Mouse (Mus musculus) intestine, embryonic 16.5 days (tissue): ENCODE data around the gene Armh3. TPM values are rescaled to one million over a fixed set of nuclear protein-coding genes. Genes with fewer than 3 reads are reported as not detected.
A peak's percentile ranks its signal among the peaks of the same experiment; 100 is the strongest.

ENCODE experiments used
- ATAC-seq: fragments of 200-750 bp; cut with Nextera tagmentation; 2 replicates; pipeline ENCODE4 v1.8.0; 2017; ENCODE audit warnings: moderate TSS enrichment, moderate library complexity
- H3K27ac ChIP-seq: fragments of 300-500 bp; sonication (generic); 2 replicates; pipeline ENCODE4 v1.5.1; 2014; ENCODE audit warnings: mild to moderate bottlenecking, low read length
- H3K27me3 ChIP-seq: fragments of 300-500 bp; sonication (generic); replicated peaks from 2 replicates; pipeline ENCODE4 v1.6.1; 2014; ENCODE audit warnings: low read length, control low read depth, mixed read lengths; ENCODE audit not compliant: control insufficient read depth, insufficient read depth
- H3K36me3 ChIP-seq: fragments of 300-500 bp; sonication (generic); 2 replicates; pipeline ENCODE4 v1.6.1; 2014; ENCODE audit warnings: low read length, control low read depth; ENCODE audit not compliant: control insufficient read depth, insufficient read depth
- H3K4me1 ChIP-seq: fragments of 300-500 bp; sonication (generic); 2 replicates; pipeline ENCODE4 v1.6.1; 2014; ENCODE audit warnings: low read length, control low read depth, mixed read lengths; ENCODE audit not compliant: control insufficient read depth, insufficient read depth
- H3K4me2 ChIP-seq: fragments of 300-500 bp; sonication (generic); 2 replicates; pipeline ENCODE4 v1.6.1; 2014; ENCODE audit warnings: low read depth, low read length, control low read depth
- H3K4me3 ChIP-seq: fragments of 300-500 bp; sonication (generic); 2 replicates; pipeline ENCODE4 v1.5.1; 2014; ENCODE audit warnings: mild to moderate bottlenecking, low read length
- H3K9ac ChIP-seq: fragments of 300-500 bp; sonication (generic); 2 replicates; pipeline ENCODE4 v1.6.1; 2014; ENCODE audit warnings: low read depth, low read length
- H3K9me3 ChIP-seq: fragments of 300-500 bp; sonication (generic); 2 replicates; pipeline ENCODE4 v1.6.1; 2016; ENCODE audit warnings: low read length, control low read depth; ENCODE audit not compliant: control insufficient read depth
- WGBS: fragments of 180-500 bp; shearing (Covaris S2); extraction: QIAGEN DNeasy Blood & Tissue Kit; methylation state at CpG from one replicate; pipeline ENCODE4 v1.1.7; 2014; 5-methylcytosine and 5-hydroxymethylcytosine counted together
- polyA plus RNA-seq: library from polyadenylated mRNA; unstranded; fragments of >200 nt; fragmentation: Nextera tagmentation; extraction: Ambion mirVana; gene quantifications from 2 replicates; pipeline ENCODE4 v1.2.1, GENCODE M21; 2015

Gene Armh3
- polyA plus RNA-seq, 1 experiment from 2014 or later, result 17.2 TPM

DNA sequence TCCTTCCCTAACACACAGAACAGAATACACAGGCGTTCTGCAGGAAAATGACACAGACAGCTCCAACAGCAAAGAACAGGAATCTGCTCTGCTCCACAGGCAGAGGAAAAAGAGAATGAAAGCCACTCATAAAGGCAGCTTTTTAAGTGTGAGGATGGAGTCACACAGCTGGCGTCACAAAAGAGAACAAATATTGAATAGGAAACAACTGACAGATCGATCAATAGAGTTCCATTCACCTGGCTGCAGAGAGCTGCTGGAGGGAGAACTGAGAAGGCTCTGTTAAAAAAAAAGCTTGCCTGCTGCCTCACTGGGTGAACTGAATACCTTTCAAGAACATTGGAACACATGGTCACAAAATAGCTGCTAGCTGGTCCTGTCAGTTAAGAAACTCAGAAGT, 154.1 kb downstream of the Armh3 start:
- Histone ChIP-seq H3K9ac (no peak overlapping the region), H3K27me3 (no peaks in the 10 kb centered on the region), H3K4me1 (0 out of 2 replicates have a peak, but pooled peaks cover 3% of the 10 kb centered on the region), H3K27ac (no peak overlapping the region), H3K4me2 (no peak overlapping the region), H3K36me3 (no peaks in the 10 kb centered on the region), H3K9me3 (no peaks in the 10 kb centered on the region), H3K4me3 (no peak overlapping the region)
- ATAC-seq, result no peak
- 60% methylated on average over 3 of the region's 3 CpGs for WGBS

DNA sequence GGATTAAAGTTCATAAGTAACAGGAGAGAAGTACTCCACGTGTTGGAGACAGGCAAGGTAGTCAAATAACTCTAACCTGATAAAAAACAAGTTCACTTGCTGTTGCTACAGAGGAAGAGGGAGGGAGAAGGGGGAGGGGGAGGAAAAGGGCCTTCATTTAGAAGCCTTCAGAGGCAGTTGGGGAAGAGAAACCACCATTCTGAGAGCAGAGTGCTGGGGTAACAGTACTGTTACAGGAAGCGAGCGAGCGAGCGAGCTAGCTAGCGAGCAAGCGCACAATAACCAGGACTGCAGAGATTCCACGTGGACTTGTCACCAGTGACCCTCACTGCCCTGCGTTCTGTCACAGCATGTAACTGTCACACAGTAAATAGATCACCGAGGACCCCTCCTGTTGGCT, 154.9 kb downstream of the Armh3 start:
- H3K9me3 ChIP-seq, result no peaks in the 10 kb centered on the region
- no peak overlapping the region for H3K4me2 ChIP-seq
- no peak overlapping the region for H3K4me3 ChIP-seq
- no peaks in the 10 kb centered on the region for H3K27me3 ChIP-seq
- no peak overlapping the region for H3K27ac ChIP-seq
- H3K4me1 ChIP-seq, result 0 out of 2 replicates have a peak, but pooled peaks cover 3% of the 10 kb centered on the region
- no peaks in the 10 kb centered on the region for H3K36me3 ChIP-seq
- H3K9ac ChIP-seq, result no peak overlapping the region
- 38% methylated on average over 10 of the region's 10 CpGs for WGBS
- peak; percentile 26; the same call in 1 of the 2 replicates for ATAC-seq

DNA sequence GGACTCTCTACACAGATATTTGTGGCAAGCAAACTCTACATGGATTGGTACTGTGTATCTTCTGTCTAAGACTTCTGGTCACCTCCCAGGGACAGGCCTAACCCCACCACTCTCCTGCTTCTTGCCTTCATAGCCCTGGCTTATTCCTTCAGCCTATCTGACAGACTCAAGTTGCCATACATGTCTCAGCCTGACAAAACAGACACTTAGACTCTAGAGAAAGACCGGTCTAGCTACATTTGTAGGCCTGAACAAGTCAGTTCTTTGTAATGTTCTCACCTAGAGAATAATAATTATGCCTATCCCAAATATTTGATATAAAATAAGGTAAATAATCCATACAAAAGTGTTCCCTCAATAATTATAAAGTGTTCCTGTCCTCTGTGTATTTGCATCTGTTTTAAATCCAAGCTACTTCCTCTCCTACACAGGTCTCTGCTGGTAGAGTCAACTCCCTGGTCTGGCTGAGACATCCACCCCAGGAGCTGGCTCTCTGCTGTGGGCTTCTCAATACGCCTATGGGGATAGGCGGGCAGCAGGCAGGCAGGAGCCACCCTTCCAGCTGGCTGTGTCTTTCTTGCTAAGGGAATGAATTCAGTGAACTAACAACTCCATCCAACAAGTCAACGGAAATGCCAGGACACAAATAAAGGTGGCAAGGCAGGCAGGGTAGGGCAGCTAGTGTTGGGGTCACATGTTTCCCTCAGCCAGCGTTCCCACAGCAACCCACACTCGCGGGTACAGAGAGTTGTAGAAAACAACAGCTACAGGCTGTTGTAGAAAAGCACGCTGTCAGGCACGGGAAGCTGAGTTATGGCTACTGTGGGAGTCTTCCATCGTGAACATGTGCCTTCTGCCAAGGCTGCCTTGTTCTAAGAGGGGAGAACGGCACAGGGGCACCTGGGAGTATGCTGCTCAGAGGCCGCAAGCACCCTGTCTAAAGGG, 161.0 kb downstream of the Armh3 start:
- Histone ChIP-seq H3K27ac (no peak overlapping the region), H3K4me3 (no peak overlapping the region), H3K27me3 (no peaks in the 10 kb centered on the region), H3K9me3 (no peaks in the 10 kb centered on the region), H3K4me1 (no peaks in the 10 kb centered on the region), H3K9ac (no peak overlapping the region), H3K4me2 (no peak overlapping the region), H3K36me3 (no peaks in the 10 kb centered on the region)
- no peak for ATAC-seq
- 80% methylated on average over 12 of the region's 12 CpGs for WGBS

DNA sequence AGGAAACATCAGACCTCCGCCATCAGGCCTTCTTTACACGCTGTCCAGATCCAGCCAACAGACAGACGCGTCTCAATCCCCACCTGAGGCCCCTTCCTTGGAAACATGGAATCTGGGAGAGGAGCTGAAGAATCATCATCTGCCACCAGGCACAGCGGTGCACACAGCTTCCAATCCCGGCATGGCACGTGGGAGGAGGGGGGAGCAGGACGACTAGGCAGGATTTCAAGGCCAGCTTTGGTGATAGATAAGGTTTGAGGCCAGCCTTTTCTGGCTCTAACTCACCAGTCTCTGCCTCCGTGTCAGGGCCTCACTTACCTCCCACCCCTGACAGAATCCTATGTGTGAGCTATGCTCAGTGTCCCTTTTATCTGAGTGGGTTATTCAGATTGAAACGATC, 162.8 kb downstream of the Armh3 start:
- Histone ChIP-seq H3K9ac (no peak overlapping the region), H3K4me2 (no peak overlapping the region), H3K4me1 (no peaks in the 10 kb centered on the region), H3K4me3 (no peak overlapping the region), H3K27ac (no peak overlapping the region), H3K27me3 (no peaks in the 10 kb centered on the region), H3K36me3 (no peaks in the 10 kb centered on the region), H3K9me3 (no peaks in the 10 kb centered on the region)
- WGBS, result 78% methylated on average over 10 of the region's 10 CpGs
- ATAC-seq, result no peak

DNA sequence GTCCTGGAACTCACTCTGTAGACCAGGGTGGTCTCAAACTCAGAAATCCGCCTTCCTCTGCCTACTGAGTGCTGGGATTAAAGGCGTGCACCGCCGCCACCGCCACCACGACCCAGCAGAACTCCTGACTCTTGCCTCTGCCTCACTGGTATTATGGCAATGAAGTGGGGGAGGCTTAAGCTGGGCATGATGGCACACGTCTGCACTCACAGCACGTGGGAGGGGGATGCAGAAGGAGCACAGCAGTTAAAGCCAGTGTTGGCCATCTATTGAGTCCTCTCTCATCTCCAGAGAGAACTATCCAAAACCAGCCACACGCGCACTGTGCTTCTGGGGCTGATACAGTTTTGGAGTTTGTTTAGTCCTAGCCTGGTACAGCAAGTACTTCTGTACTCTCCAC, 164.6 kb downstream of the Armh3 start:
- no peak overlapping the region for H3K4me2 ChIP-seq
- H3K9ac ChIP-seq, result no peak overlapping the region
- 87% methylated on average over 10 of the region's 10 CpGs for WGBS
- H3K27me3 ChIP-seq, result no peaks in the 10 kb centered on the region
- H3K27ac ChIP-seq, result no peak overlapping the region
- H3K4me3 ChIP-seq, result no peak overlapping the region
- no peaks in the 10 kb centered on the region for H3K4me1 ChIP-seq
- H3K36me3 ChIP-seq, result no peaks in the 10 kb centered on the region
- no peaks in the 10 kb centered on the region for H3K9me3 ChIP-seq
- no peak for ATAC-seq

DNA sequence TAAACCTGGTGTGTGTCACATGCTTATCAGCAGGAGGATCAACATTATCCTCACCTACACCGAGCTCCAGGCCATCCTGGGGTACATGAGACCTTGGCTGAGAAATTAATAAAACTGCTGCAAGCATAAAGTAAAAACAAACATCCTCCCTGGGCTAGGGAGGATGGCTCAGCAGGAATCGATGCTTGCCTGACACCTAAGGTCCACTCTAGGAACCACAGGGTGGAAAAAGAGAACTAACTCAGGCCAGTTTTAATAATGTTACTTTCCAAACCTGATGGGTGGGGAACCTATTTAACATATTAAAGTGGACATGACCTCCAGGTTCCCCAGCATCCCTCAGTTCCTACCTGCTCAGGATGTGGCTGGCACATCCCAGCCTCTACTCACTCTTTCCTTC, 167.6 kb downstream of the Armh3 start:
- 36% methylated on average over 2 of the region's 2 CpGs for WGBS
- no peak overlapping the region for H3K4me3 ChIP-seq
- H3K27ac ChIP-seq, result no peak overlapping the region
- no peaks in the 10 kb centered on the region for H3K27me3 ChIP-seq
- no peaks in the 10 kb centered on the region for H3K9me3 ChIP-seq
- no peaks in the 10 kb centered on the region for H3K4me1 ChIP-seq
- ATAC-seq, result no peak
- H3K36me3 ChIP-seq, result no peaks in the 10 kb centered on the region
- H3K9ac ChIP-seq, result no peak overlapping the region
- no peak overlapping the region for H3K4me2 ChIP-seq

DNA sequence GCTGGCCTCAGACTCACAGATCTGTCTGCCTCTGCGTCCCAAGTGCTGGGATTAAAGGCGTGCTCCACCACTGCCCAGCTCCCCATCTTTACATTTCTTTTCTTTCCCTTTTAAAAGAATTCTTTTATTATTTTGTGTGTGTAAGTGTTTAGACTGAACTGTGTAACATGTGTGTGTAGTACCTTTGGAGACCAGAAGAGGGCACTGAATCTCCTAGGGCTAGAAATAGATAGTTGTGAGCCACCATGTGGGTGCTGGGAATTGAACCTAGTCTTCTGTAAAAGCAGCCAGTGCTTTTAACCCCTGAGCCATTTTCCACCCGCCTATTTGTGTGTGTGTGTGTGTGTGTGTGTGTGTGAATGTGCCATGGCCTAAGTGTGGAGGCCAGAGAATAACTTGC, 170.6 kb downstream of the Armh3 start:
- no peaks in the 10 kb centered on the region for H3K36me3 ChIP-seq
- no peak for ATAC-seq
- H3K4me1 ChIP-seq, result no peaks in the 10 kb centered on the region
- H3K27ac ChIP-seq, result no peak overlapping the region
- no peaks in the 10 kb centered on the region for H3K9me3 ChIP-seq
- WGBS, result 93% methylated on average over 3 of the region's 3 CpGs
- H3K27me3 ChIP-seq, result no peaks in the 10 kb centered on the region
- H3K9ac ChIP-seq, result no peak overlapping the region
- H3K4me2 ChIP-seq, result no peak overlapping the region
- H3K4me3 ChIP-seq, result no peak overlapping the region

DNA sequence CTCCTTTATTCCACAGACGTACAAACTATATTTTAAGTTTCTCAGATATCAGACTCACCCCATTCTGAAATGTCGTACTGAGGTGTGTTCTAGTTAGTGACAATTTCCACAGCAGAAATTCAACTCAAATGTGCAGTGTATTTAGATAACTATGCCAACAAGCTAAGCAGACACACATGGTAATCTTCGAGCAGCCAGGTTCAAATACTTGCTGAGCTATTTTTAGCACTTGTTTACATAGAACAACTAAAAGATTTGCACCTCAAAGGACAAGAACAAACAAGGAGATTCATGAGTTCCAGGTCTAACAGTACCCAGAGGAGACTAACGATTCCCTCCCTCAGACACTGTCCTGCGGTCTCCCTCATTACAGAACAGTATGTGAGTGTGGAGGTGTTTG, 171.2 kb downstream of the Armh3 start:
- WGBS, result 46% methylated on average over 5 of the region's 5 CpGs
- Histone ChIP-seq H3K9ac (no peak overlapping the region), H3K4me1 (no peaks in the 10 kb centered on the region), H3K9me3 (no peaks in the 10 kb centered on the region), H3K4me2 (no peak overlapping the region), H3K27ac (no peak overlapping the region), H3K36me3 (no peaks in the 10 kb centered on the region), H3K4me3 (no peak overlapping the region), H3K27me3 (no peaks in the 10 kb centered on the region)
- ATAC-seq, result no peak

DNA sequence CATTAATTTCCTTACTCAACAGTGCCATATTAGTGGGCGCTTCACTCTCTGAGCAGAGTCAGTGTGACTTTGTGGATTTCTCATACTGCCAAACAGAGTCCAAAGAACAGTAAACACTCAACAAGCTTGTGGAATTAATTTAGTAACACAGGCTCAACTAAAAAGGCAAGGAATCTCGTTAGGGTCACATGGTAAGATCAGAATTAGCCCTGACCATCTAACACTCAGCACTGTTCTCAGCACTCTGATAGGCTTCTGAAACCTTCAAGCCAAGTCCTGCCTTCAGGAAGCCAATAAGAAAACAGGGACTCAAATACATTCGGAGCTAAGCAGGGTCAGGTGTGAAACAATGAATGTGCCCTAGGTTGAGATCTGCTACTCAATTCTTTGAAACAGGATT, 172.1 kb downstream of the Armh3 start:
- ATAC-seq, result no peak
- Histone ChIP-seq H3K27me3 (no peaks in the 10 kb centered on the region), H3K36me3 (no peaks in the 10 kb centered on the region), H3K9ac (no peak overlapping the region), H3K9me3 (no peaks in the 10 kb centered on the region), H3K4me1 (no peaks in the 10 kb centered on the region), H3K4me2 (no peak overlapping the region), H3K27ac (no peak overlapping the region), H3K4me3 (no peak overlapping the region)
- whole genome bisulfite sequencing, result 82% methylated on average over 3 of the region's 3 CpGs
